Mouse (Mus musculus): Measurements from ENCODE around the gene Stat5b.

DNA sequence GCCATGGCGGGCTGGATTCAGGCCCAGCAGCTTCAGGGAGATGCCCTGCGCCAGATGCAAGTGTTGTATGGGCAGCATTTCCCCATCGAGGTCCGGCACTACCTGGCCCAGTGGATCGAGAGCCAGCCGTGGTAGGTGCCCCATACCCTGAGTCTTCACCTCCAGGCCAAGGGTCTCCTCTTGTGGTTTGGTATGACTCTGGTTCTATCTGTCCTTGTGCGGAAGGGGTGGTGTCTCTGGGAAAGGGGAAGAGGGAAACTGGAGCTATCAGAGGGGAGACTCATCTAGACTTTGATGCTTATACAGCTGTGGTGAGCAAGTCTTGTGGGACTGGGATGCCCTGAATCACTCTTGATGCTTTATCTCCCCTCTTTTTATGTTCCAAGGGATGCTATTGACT is 10.8 kb upstream of the Stat5b start:
- TF ChIP-seq CTCF (IDR thresholded peaks at IDR 0.05; ENCODE audit: borderline replicate concordance, control insufficient read depth, extremely low read depth, insufficient read depth, low read length, poor library complexity) (no peak), POLR2A (IDR thresholded peaks at IDR 0.05; ENCODE audit: control insufficient read depth, extremely low read depth, insufficient read depth, low read length, poor library complexity) (no peak)
